Mouse (Mus musculus): ENCODE data around the gene Trir. TPM values are rescaled to one million over a fixed set of nuclear protein-coding genes. Genes with fewer than 3 reads are reported as not detected.

The Trir gene
- polyA plus RNA-seq, 1 experiment, result 198 TPM

- Histone ChIP-seq H3K79me2 (ENCODE audit: control insufficient read depth, insufficient read depth) (no peaks in the 10 kb centered on the region), H3K36me3 (ENCODE audit: control insufficient read depth, insufficient read depth) (no peaks in the 10 kb centered on the region), H3K27me3 (ENCODE audit: control insufficient read depth, insufficient read depth, insufficient read length) (no peaks in the 10 kb centered on the region), H3ac (ENCODE audit: control insufficient read depth, insufficient read length) (no peak overlapping the region), H3K4me2 (ENCODE audit: low read depth) (no peak overlapping the region), H3K4me3 (no peak overlapping the region)
- TF ChIP-seq USF1 (IDR thresholded peaks at IDR 0.05; ENCODE audit: low read depth) (no peak), TCF12 (IDR thresholded peaks at IDR 0.05; ENCODE audit: insufficient read depth, poor library complexity, severe bottlenecking) (no peak), TCF3 (IDR thresholded peaks at IDR 0.05; ENCODE audit: insufficient read length, low read depth) (no peak), SRF (IDR thresholded peaks at IDR 0.05; ENCODE audit: control insufficient read depth, insufficient read length, low read depth) (no peak), E2F4 (IDR thresholded peaks at IDR 0.05; ENCODE audit: insufficient read depth) (no peak), REST (IDR thresholded peaks at IDR 0.05; ENCODE audit: insufficient read depth, insufficient read length) (no peak), CEBPB (IDR thresholded peaks at IDR 0.05; ENCODE audit: insufficient read depth, poor library complexity, severe bottlenecking) (no peak), POLR2A (IDR thresholded peaks at IDR 0.05; ENCODE audit: insufficient read length, low read depth) (no peak), POLR2AphosphoS2 (IDR thresholded peaks at IDR 0.05; ENCODE audit: insufficient read length, low read depth) (no peak), MYOG (IDR thresholded peaks at IDR 0.05; ENCODE audit: control insufficient read depth in 1 of 3, insufficient read depth in 1 of 3, insufficient read length in 2 of 3, low read depth in 2 of 3) (no peak), MYOD1 (IDR thresholded peaks at IDR 0.05; ENCODE audit: control insufficient read depth in 1 of 3, insufficient read length in 2 of 3, low read depth in 2 of 3) (no peak), MAX (IDR thresholded peaks at IDR 0.05; ENCODE audit: low read depth) (no peak)
These were observed 39.2 kb upstream of the Trir start for GRCm38 (mm10) chr8:84987388-84987787.

- Histone ChIP-seq H3K27me3 (ENCODE audit: control insufficient read depth, insufficient read depth, insufficient read length) (no peaks in the 10 kb centered on the region), H3K36me3 (ENCODE audit: control insufficient read depth, insufficient read depth) (no peaks in the 10 kb centered on the region), H3K4me2 (ENCODE audit: low read depth) (no peak overlapping the region), H3ac (ENCODE audit: control insufficient read depth, insufficient read length) (no peak overlapping the region), H3K4me3 (no peak overlapping the region), H3K79me2 (ENCODE audit: control insufficient read depth, insufficient read depth) (no peaks in the 10 kb centered on the region)
- TF ChIP-seq POLR2AphosphoS2 (IDR thresholded peaks at IDR 0.05; ENCODE audit: insufficient read length, low read depth) (no peak), MYOG (IDR thresholded peaks at IDR 0.05; ENCODE audit: control insufficient read depth in 1 of 3, insufficient read depth in 1 of 3, insufficient read length in 2 of 3, low read depth in 2 of 3) (no peak), REST (IDR thresholded peaks at IDR 0.05; ENCODE audit: insufficient read depth, insufficient read length) (no peak), TCF12 (IDR thresholded peaks at IDR 0.05; ENCODE audit: insufficient read depth, poor library complexity, severe bottlenecking) (no peak), MAX (IDR thresholded peaks at IDR 0.05; ENCODE audit: low read depth) (no peak), USF1 (IDR thresholded peaks at IDR 0.05; ENCODE audit: low read depth) (no peak), TCF3 (IDR thresholded peaks at IDR 0.05; ENCODE audit: insufficient read length, low read depth) (no peak), E2F4 (IDR thresholded peaks at IDR 0.05; ENCODE audit: insufficient read depth) (no peak), CEBPB (IDR thresholded peaks at IDR 0.05; ENCODE audit: insufficient read depth, poor library complexity, severe bottlenecking) (no peak), MYOD1 (IDR thresholded peaks at IDR 0.05; ENCODE audit: control insufficient read depth in 1 of 3, insufficient read length in 2 of 3, low read depth in 2 of 3) (no peak), SRF (IDR thresholded peaks at IDR 0.05; ENCODE audit: control insufficient read depth, insufficient read length, low read depth) (no peak)
These were observed 38.7 kb upstream of the Trir start for GRCm38 (mm10) chr8:84987903-84988302.

- Histone ChIP-seq H3K79me2 (ENCODE audit: control insufficient read depth, insufficient read depth) (no peaks in the 10 kb centered on the region), H3K36me3 (ENCODE audit: control insufficient read depth, insufficient read depth) (no peaks in the 10 kb centered on the region), H3K4me2 (ENCODE audit: low read depth) (peak overlapping the region; percentile 97), H3ac (ENCODE audit: control insufficient read depth, insufficient read length) (no peak overlapping the region), H3K27me3 (ENCODE audit: control insufficient read depth, insufficient read depth, insufficient read length) (no peaks in the 10 kb centered on the region), H3K4me3 (peak overlapping the region; percentile 38)
- TF ChIP-seq MAX (IDR thresholded peaks at IDR 0.05; ENCODE audit: low read depth) (no peak), REST (IDR thresholded peaks at IDR 0.05; ENCODE audit: insufficient read depth, insufficient read length) (no peak), SRF (IDR thresholded peaks at IDR 0.05; ENCODE audit: control insufficient read depth, insufficient read length, low read depth) (no peak), MYOD1 (IDR thresholded peaks at IDR 0.05; ENCODE audit: control insufficient read depth in 1 of 3, insufficient read length in 2 of 3, low read depth in 2 of 3) (no peak)
These were observed 37.3 kb upstream of the Trir start for GRCm38 (mm10) chr8:84989311-84989731.

GRCm38 (mm10) chr8:84989810-84990209 is 36.8 kb upstream of the Trir start:
- peak; percentile 63 for TF ChIP-seq POLR2AphosphoS2 (IDR thresholded peaks at IDR 0.05; ENCODE audit: insufficient read length, low read depth)
- no peak for TF ChIP-seq TCF12 (IDR thresholded peaks at IDR 0.05; ENCODE audit: insufficient read depth, poor library complexity, severe bottlenecking)
- TF ChIP-seq POLR2A (IDR thresholded peaks at IDR 0.05; ENCODE audit: insufficient read length, low read depth), result peak; percentile 30

GRCm38 (mm10) chr8:84990349-84990748 is 36.3 kb upstream of the Trir start, which contains the start of gene Hook2:
Gene Hook2, plus strand, starts transcription at chr8:84990603.
- TF ChIP-seq TCF12 (IDR thresholded peaks at IDR 0.05; ENCODE audit: insufficient read depth, poor library complexity, severe bottlenecking), result no peak
- peak; percentile 71 for TF ChIP-seq POLR2AphosphoS2 (IDR thresholded peaks at IDR 0.05; ENCODE audit: insufficient read length, low read depth)
- no peak for TF ChIP-seq REST (IDR thresholded peaks at IDR 0.05; ENCODE audit: insufficient read depth, insufficient read length)
- no peak for TF ChIP-seq TCF3 (IDR thresholded peaks at IDR 0.05; ENCODE audit: insufficient read length, low read depth)
- peak; percentile 75 for TF ChIP-seq POLR2A (IDR thresholded peaks at IDR 0.05; ENCODE audit: insufficient read length, low read depth)
- no peak for TF ChIP-seq MAX (IDR thresholded peaks at IDR 0.05; ENCODE audit: low read depth)
- TF ChIP-seq USF1 (IDR thresholded peaks at IDR 0.05; ENCODE audit: low read depth), result peak; percentile 95
- TF ChIP-seq E2F4 (IDR thresholded peaks at IDR 0.05; ENCODE audit: insufficient read depth), result no peak
- peak; percentile 26; the same call in 1 of the 2 replicates for TF ChIP-seq CEBPB (IDR thresholded peaks at IDR 0.05; ENCODE audit: insufficient read depth, poor library complexity, severe bottlenecking)
- no peak for TF ChIP-seq SRF (IDR thresholded peaks at IDR 0.05; ENCODE audit: control insufficient read depth, insufficient read length, low read depth)
- no peak for TF ChIP-seq MYOD1 (IDR thresholded peaks at IDR 0.05; ENCODE audit: control insufficient read depth in 1 of 3, insufficient read length in 2 of 3, low read depth in 2 of 3)
- peak in 1 of 3 experiments; percentile 18 for TF ChIP-seq MYOG (IDR thresholded peaks at IDR 0.05; ENCODE audit: control insufficient read depth in 1 of 3, insufficient read depth in 1 of 3, insufficient read length in 2 of 3, low read depth in 2 of 3)
- Histone ChIP-seq H3K4me2 (ENCODE audit: low read depth) (peak within 1 kb of the TSS; percentile 97), H3K36me3 (ENCODE audit: control insufficient read depth, insufficient read depth) (no peaks in the 10 kb centered on the region), H3K79me2 (ENCODE audit: control insufficient read depth, insufficient read depth) (no peaks in the 10 kb centered on the region), H3K27me3 (ENCODE audit: control insufficient read depth, insufficient read depth, insufficient read length) (no peaks in the 10 kb centered on the region), H3K4me3 (peak within 1 kb of the TSS; percentile 38), H3ac (ENCODE audit: control insufficient read depth, insufficient read length) (peak within 1 kb of the TSS; percentile 2)

More at GRCm38 (mm10) chr8:84989810-84990209, 36.8 kb upstream of the Trir start:
- H3K4me3 ChIP-seq, result peak overlapping the region; percentile 38
- H3K79me2 ChIP-seq (ENCODE audit: control insufficient read depth, insufficient read depth), result no peaks in the 10 kb centered on the region
- no peaks in the 10 kb centered on the region for H3K36me3 ChIP-seq (ENCODE audit: control insufficient read depth, insufficient read depth)
- H3ac ChIP-seq (ENCODE audit: control insufficient read depth, insufficient read length), result peak overlapping the region; percentile 2
- no peaks in the 10 kb centered on the region for H3K27me3 ChIP-seq (ENCODE audit: control insufficient read depth, insufficient read depth, insufficient read length)
- H3K4me2 ChIP-seq (ENCODE audit: low read depth), result peak overlapping the region; percentile 97

All from myocyte (in vitro differentiated cells).